Mouse (Mus musculus): ENCODE data around the gene Hist1h2af.

Hist1h2af gene

DNA sequence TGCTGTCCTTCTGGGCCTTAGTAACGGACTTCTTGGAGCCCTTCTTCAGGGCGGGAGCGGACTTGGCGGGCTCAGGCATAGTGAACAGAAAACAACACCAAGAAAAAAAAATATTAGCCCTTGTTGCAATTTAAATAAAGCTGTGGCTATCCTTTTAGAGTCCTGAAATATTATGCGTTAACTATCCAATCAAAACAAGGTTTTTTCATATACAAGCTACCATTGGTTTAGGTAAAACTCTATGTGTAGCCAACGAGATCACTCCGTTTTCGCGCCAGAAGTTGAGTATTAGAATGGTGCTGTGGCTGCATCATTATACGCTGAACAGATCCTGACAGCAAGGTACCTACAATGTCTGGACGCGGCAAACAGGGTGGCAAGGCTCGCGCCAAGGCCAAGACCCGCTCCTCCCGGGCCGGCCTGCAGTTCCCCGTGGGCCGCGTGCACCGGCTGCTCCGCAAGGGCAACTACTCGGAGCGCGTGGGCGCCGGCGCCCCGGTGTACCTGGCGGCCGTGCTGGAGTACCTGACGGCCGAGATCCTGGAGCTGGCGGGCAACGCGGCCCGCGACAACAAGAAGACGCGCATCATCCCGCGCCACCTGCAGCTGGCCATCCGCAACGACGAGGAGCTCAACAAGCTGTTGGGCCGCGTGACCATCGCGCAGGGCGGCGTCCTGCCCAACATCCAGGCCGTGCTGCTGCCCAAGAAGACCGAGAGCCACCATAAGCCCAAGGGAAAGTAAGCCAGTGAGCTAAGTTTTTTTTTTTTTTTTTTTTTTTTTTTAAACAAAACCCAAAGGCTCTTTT lies at the start of gene Hist1h2af:
Gene Hist1h2af, plus strand, starts transcription at position 347 of the 808 bp plus-strand sequence.
- DNase-seq (ENCODE audit: low spot score in 2 of 2): peak; percentile 56 to 68

DNA sequence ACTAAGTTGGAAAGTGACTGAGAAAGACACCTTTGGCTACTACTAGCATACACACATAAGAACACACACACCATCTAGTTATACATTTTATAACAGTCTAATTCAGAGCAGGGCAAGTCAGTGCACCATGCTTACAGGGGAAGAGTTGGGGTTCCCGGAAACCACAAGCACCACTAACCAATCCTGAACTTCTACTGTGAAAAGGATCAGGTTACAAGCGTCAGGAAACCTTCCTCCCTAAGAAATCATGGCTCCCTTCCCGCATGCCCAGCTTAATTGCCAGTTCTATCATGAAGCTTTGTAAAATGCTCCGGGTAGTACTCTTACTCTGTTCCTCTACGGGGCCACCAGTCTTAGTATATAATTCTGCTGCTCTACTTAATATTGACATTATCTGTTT lies 48.4 kb upstream of the Hist1h2af start:
- DNase-seq (ENCODE audit: low spot score in 2 of 2): no peak

DNA sequence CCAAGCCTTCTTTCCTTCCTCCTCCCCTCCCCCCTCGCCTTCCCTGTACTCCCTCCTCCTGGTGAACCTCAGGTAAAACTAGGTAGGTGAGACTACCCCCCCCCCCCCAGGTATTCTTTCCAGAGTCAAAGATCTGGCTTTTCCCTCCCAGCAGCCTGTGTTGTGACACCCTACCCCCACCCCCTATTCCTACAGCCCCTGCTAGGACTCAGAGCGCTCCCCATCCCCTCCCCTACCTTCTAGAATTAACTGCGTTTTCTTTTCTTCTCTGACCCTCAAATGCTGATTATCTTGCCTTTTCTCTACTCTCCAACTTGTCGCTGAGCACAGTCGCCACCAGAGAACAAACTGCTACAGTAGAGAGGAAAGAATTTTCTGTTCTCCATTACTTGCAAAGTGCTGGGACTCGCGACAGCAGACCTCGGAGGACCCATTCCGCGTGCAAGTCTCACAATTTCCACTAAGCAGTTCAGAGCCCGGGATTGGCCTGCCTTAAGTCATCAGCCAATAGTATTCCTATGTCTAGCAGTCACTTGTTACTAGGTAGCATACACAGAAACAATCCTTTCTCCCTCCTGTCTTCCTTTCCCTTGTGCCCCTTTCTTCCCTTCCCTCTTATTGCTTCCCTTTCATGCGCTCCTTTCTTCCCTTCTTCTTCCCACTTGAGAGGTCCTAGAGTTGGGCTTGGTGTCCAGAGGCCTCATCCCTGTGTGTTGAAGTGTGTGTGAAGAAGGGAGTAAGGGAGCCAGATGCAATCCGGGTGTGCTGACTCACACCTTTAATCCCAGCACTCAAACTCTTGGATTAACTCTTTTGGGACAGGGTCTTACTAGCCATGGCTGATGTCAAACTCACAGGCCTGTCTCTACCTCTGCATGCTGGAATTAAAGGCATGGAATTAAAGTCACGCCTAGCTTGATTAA lies 45.0 kb upstream of the Hist1h2af start, which contains the start of gene Btn2a2:
Gene Btn2a2, minus strand, starts transcription at position 458 of the 923 bp plus-strand sequence.
- DNase-seq (ENCODE audit: low spot score in 2 of 2): peak in 1 of 2 experiments; percentile 12

DNA sequence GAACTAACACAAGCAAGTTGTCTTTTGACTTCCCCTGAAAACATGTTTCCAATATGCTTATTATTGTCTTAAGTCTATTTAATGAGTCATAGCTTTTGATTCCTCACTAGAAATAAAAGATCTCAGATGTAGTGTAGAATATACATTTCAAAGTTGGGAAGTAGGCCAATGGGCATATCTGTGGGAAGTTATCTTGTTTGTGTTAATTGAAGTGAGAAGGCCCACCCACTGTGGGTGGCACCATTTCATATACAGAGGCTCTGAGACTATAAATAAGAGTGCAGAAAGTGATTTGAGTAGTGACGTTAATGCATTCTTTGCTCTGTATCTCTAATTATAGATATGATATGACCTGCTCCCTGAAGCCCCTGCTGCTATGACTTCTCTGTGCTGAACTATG lies 42.8 kb upstream of the Hist1h2af start:
- DNase-seq (ENCODE audit: low spot score in 2 of 2): no peak

DNA sequence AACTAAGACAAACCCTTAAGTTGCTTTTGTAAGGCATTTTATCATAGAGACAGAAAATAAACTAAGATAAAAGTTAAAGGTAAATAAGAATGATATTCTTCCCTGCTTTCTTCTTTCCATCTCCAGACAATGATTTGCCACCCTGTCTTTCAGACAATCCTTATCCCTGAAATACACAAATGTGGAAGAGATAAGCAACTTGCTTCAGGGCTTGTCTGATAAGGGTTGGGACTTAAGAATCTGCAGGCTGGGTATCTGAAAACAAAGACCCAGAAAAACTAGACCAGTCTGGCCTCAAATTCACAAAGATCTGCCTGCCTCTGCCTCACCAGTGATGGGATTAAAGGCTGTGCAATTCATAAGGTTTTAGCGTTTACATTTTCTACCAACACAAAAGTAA lies 42.4 kb upstream of the Hist1h2af start:
- no peak for DNase-seq (ENCODE audit: low spot score in 2 of 2)

DNA sequence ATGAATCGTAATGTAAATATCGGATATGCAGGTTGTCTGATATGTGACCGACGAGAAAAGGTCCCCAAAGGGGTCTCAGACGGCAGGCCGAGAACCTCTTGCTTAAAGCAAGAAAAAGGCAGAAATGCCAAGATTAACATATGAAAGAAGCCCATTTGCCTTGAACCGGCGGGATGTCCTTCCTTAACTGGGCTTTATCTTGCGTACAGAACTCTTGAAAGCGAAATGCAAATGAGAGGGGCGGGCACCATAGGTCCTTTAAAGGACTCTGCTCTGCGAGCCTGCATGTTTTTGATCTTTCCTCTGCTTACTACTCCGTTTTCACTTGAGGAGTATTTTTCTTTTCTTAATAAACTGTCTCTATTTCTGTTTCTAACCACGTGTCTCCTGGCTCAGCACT lies 41.7 kb upstream of the Hist1h2af start:
- DNase-seq (ENCODE audit: low spot score in 2 of 2): no peak

DNA sequence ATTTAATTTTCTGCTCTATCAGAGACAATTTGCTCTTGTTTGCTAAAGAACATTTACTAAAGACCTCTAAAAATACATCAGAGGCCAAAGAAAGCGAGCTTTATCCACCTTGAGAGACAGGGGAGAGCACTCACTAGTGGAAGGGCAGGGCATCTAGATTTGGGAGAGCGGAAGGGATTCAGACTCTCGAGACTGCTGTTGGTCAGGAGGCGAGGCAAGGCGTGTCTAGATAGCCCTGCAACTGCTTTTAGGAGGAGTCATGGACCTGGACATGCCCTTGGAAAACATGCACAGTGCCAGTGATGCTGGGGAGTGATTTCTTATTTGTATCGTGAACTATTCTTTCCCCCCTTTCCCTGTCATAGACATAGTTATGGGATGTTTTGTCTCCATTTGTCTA lies 38.2 kb upstream of the Hist1h2af start:
- no peak for DNase-seq (ENCODE audit: low spot score in 2 of 2)

DNA sequence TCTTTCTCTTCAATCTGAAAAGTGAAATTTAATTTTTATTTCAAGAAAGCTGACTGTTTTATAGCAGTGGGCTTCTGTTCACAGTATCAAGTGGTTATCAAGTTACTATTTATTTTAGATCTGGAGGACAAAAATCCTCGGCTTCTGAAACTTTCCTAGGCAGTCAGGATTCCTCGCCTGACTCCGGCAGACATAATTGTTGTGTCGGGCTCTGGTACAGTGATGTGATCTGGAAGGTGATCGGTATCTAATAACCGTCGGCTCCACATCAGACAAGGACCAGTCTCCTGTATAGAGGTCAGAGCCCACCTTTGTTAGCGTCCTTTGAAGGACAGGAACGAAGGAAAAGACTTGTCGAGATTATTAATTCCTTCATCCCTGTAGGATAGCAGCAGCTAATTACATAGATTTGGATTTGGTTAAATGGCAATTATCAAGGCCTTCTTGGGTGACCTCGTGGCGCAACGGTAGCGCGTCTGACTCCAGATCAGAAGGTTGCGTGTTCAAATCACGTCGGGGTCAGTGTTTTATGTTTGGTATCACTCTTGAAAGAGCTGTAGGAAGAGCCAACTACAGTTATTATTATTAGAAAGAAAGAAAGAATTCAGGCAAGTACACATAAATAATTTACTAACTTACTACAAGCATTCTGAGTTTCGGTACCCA lies 35.9 kb upstream of the Hist1h2af start:
- DNase-seq (ENCODE audit: low spot score in 2 of 2): no peak

DNA sequence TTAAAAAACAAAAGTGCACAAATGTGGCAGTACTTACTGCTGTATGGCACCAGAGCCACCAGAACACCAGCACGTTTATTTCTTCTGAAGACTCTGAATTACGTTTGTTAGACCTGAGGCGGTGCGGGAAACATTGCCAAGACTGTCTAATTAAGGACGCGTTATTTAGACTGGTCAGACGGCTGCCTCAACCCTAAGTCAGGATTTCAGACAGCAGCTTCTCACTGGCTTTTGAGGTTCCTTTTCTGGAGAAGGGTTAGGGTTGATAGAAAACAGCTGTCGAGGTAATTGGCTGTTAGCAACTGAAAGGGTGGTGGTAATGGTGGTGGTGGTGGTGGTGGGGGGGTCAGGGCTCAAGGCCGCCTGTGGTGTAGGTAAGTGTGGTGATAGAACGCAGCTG lies 35.1 kb upstream of the Hist1h2af start:
- DNase-seq (ENCODE audit: low spot score in 2 of 2): no peak

DNA sequence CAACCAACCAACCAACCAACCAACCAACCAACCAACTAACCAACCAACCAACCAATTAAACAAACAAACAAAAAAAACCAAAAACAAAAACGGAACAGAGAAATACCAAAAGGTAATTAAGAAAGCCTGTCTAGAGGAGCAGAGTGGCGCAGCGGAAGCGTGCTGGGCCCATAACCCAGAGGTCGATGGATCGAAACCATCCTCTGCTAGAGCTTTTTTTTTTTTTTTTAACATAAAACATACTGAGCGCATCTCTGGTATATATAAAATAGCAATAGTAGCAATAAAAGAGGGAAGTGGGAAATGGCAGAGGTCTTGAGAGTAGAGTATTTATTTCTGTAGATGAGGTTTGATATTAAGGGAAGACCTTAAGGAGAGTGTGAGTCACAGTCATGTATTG lies 33.8 kb upstream of the Hist1h2af start:
- DNase-seq (ENCODE audit: low spot score in 2 of 2): no peak

DNA sequence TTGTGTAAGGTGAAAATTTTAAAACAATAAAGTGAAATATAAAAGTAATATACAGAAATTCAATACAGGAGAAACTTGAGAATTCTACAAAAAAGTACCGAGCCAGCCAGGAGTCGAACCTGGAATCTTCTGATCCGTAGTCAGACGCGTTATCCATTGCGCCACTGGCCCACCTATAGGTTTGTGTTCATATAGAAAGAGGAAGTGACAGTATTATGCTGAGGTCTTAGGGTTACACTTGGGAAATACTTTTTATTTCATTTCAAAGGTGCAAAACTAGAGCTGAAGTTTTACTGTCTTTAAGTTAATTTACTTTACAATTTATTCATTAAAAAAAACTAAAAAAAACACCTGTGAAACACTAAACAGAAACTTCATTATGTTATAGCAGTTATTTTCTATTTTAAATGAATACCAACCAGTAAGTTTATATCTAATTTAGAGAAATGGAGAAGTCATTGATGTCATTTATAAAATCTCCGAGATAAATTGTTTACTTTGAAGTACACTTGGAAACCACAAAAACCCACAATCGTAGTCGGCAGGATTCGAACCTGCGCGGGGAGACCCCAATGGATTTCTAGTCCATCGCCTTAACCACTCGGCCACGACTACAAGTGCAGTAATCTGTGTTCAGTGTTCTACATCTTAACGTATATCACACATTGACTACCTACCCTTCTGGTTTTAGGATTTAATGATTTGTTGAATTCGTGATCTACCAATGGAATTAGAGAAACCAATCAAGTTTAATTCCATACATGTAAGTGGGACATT lies 33.1 kb upstream of the Hist1h2af start:
- DNase-seq (ENCODE audit: low spot score in 2 of 2): peak; percentile 51 to 56

DNA sequence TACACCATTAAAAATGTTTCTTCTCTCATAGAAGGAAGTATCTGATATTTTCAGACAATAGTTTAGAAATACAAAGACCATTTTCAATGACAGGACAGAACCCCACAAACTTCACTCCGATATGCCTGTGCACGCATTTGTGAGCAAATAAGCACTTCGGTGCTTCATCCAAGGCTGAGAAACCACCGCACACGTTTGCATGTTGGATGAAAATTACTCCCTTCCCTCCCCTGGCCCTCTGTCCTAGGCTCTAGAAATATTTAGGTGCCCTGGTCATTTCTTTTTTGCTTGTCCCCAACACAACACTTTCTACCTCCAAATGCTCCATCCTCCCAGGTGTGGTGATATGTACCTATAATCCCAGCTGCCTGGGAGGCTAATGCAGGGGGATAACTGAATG lies 32.2 kb upstream of the Hist1h2af start:
- no peak for DNase-seq (ENCODE audit: low spot score in 2 of 2)

DNA sequence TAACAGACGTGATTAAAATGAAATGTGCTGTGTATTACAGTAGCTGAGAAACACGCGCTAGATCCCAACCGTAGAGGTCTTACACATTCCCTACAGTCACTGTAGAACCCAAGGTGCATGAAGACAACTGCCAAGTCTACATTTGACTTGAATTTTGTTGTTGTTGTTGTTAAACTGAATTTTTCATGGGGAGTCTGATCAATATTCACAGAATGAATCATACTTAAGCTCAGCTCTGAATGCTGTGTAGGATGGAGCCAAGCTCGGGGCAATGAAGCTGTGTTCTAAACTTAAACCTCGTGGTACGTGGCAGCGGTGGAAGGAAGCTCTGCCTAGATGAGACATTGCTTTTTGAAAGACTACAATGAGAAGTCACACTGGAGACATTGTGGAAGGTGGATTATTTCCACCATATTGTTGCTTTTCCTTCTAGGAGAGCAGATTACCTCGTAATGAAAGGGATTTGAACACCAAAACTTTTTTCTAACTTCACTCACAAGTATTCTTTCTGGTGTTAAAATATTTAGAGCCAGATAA lies 31.6 kb upstream of the Hist1h2af start:
- DNase-seq (ENCODE audit: low spot score in 2 of 2): no peak

DNA sequence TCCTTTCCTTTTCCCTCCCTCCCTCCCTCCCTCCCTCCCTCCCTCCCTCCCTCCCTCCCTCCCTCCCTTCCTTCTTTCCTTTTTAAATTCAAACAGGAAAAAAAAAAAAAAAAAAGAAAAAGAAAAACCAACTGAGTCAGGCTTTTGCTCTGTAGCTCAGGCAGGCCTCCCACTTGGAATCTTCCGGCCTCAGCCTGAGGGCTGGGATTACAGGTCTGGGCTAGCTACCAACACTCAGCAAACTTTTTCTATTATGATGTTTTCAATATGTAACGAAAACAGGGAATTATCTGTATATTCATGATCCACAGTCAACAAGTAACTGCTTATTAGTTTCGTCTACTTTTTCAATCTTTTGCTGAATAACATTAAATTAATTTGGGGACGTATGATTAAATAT lies 30.8 kb upstream of the Hist1h2af start:
- DNase-seq (ENCODE audit: low spot score in 2 of 2): no peak

DNA sequence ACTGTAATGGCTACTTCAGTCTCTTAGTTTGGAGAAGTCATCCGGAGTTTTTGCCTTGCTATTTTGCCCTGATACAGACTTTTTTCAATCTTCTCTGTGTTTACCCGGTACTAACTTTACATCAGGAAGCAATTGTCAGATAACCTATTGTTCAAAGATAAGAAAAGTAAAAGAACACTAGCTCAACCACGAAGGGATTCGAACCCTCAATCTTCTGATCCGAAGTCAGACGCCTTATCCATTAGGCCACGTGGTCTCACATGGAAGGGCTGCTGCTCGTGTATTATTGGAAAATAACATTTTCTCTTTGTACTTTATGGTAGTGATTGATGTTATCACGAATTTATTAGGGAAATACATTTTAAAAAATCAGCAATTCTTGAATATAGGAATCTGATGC lies 29.9 kb upstream of the Hist1h2af start:
- peak in 1 of 2 experiments; percentile 44 for DNase-seq (ENCODE audit: low spot score in 2 of 2)

DNA sequence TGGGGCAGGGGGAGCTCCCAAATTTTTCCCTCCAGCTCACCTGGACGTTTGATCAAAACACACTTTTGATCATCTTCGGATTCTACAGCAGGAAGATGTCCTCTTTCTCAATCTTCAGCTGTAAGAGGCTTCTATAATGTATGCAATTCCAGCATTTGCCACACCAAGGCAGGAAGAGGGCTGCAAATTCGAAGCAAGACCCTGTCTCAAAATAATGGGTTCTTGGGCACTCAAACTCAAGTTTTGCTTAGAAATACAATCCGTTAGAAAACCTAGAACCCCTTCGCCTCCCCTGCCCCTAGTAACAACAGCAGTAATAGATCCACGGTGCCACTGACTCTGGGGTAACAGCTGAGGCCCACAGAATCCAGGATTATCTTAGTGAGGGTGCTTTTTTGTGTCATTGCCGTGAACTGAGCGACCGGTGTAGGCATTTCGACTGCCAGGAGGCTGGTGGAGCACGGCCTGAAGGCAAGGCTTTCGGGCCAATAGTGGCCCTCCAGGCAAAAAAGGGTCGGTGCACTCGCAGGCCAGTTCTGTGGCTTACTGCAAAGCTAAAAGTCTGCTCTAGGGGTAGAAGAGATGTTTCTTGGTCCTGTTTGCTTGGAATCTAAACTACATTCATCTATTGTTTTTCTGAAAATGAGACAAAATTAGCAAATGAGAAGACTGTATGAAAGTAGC lies 27.9 kb upstream of the Hist1h2af start:
- no peak for DNase-seq (ENCODE audit: low spot score in 2 of 2)

DNA sequence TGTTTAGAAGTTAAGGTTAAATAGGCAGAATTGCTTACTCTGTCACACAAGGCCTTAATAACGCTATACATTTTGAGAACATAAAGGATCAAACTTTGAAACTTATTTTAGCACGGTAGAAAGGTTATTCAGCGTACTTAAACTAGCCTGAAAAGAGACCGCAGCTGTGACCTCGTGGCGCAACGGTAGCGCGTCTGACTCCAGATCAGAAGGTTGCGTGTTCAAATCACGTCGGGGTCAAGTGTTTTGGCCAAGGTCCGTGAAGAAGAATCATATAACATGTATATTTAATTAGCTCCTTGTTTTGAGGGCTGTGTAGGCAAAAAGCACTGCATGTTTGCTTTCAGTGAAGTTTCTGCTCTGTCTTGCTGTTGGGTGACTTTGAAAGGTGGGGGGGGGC lies 27.4 kb upstream of the Hist1h2af start:
- DNase-seq (ENCODE audit: low spot score in 2 of 2): peak; percentile 45 to 63

DNA sequence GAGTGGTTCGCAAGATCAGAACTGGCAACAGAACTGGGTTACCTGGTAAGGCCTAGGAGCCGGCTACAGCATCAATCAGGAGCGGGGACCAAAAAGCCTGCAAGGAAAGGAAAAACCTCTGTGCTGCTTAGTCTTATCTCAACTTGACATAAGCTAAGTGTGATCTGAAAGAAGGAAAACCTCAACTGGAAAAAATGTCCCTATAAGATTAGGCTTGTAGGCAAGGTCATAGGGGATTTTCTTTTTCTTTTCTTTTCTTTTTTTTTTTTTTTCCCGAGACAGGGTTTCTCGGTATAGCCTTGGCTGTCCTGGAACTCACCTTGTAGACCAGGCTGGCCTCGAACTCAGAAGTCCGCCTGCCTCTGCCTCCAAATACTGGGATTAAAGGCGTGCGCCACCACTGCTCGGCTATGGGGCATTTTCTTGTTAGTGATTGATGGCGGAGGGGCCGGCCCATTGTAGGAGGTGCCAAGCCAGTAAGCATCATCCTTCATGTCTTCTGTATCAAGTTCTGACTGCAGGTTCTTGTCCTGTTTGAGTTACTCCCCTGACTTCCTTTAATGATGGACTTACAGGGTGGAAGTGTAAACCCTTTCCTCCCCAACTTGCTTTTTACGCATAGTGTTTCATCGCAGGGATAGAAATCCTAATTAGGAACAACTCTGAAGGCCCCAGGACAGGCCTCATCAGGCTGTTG lies 26.7 kb upstream of the Hist1h2af start:
- DNase-seq (ENCODE audit: low spot score in 2 of 2): no peak

DNA sequence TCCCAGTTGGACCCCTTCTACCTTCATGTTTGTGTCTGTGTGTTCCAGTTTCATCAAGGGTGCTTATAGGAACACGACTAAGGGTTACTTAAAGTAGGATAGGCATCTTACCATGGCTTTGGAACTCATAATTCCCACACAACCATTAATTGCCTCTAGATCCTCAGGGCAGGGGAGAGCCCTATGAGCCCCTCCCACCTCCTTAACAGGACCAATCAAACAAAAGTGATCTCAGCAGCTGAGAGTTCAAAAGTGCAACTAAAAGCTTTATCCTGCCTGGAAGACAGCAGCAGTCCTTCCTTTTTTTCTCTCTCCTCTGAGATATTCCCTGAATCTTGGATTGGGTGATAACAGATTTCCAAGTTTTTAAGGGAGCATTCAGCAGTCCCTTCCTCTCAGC lies 23.6 kb upstream of the Hist1h2af start:
- DNase-seq (ENCODE audit: low spot score in 2 of 2): no peak

DNA sequence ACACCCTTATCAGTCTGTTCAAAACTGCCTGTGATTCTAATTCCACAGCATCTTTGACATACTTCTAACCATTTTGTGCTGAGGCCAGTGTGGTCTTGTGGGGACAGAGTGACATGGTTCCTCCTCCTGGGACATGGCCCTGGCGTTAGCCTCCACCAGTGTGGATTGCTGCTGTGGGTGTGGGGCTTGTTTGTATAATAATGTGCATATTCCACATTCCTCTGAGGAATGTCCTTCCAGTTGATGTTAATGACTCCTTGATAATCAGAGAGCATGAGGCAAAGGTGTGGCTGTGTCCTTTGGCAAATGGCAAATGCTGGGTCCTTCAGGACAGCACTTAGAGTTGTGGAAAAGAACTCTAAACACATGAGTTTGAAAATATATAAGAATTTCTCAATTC lies 20.2 kb upstream of the Hist1h2af start:
- no peak for DNase-seq (ENCODE audit: low spot score in 2 of 2)
